Mouse (Mus musculus): ENCODE results near the gene Bcl9. TPM values are rescaled to one million over a fixed set of nuclear protein-coding genes. Genes with fewer than 3 reads are reported as not detected.

The Bcl9 gene
- polyA plus RNA-seq, 1 experiment from 2014 or later = 3.8 TPM

- no peaks in the 10 kb centered on the region for H3K9me3 ChIP-seq (replicated peaks; ENCODE audit: control insufficient read depth, low read length)
- H3K4me3 ChIP-seq (ENCODE audit: low read depth, low read length) = no peak overlapping the region
- no peaks in the 10 kb centered on the region for H3K27me3 ChIP-seq (ENCODE audit: control insufficient read depth, insufficient read depth, low read depth, low read length)
- H3K9ac ChIP-seq (ENCODE audit: low read depth, low read length) = no peak overlapping the region
- WGBS (ENCODE audit: insufficient replicate concordance) = 59% methylated on average over 15 of the region's 15 CpGs
- peak; percentile 91 for ATAC-seq (ENCODE audit: low read depth)
- H3K4me1 ChIP-seq (ENCODE audit: control insufficient read depth, low read depth, low read length) = no peaks in the 10 kb centered on the region
- H3K27ac ChIP-seq (ENCODE audit: low read length) = peak overlapping the region; percentile 29
- H3K36me3 ChIP-seq (ENCODE audit: control insufficient read depth, insufficient read depth) = no peaks in the 10 kb centered on the region
- no peak overlapping the region; the same call in 1 of the 2 replicates for H3K4me2 ChIP-seq (ENCODE audit: low read depth, low read length)
These were observed 23.0 kb downstream of the Bcl9 start for GRCm38 (mm10) chr3:97274516-97275230.

DNA sequence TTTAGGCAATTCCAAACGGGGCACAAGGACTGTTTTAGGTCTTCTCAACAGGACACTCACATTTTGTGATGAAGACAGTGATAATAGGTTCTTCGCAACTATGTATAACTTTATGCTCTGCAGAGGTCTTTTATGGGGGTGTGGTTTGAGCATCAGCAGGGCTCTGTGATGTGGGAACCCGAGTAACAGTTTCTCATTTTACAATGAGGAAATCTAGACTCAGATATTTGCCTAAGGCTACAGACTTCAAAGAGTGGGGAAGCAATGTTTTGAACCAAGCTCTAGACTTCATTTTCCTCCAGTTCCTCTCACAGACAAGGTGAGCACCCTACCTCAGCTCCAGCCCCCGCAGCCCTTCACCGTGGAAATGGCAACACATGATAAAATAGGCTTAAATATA, 23.8 kb downstream of the Bcl9 start:
- no peak for ATAC-seq (ENCODE audit: low read depth)

DNA sequence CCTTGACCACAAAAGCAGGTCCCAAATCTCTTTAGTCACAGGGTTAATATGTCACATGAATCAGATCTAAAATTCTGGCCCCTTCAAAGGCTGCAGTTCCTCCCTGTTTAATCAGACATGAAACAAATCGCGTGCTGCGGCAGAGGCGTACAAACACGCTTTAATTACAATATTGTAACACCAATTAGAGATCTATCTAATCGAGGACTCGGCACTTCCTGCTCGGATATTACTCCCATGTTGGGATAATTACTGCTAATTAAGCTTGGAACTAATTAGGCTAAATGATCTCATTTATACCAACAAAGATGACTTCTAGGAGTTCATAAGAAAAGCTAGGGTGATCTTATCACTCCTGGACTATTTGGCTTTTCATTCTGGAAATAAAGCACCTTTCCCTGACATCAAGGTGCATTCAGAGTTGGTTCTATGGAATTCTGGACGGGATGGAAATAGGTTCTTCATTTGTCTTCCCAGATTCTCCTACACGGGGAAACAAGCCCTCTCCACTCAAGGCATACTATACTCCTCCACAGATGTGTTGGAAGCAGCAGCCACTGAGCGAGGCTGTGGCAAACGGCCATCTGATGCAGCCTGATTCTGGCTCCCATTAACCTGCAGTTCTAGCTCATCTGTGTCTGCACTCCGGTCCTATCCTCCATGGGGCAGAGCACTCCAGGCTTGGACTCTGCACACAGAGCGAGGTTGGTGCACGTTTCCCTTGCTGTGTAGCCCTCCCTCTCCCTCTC, 31.9 kb downstream of the Bcl9 start:
- H3K27me3 ChIP-seq (ENCODE audit: control insufficient read depth, insufficient read depth, low read depth, low read length) = no peaks in the 10 kb centered on the region

More for the DNA sequence above, 23.8 kb downstream of the Bcl9 start:
- H3K4me2 ChIP-seq (ENCODE audit: low read depth, low read length) = no peak overlapping the region
- no peaks in the 10 kb centered on the region for H3K36me3 ChIP-seq (ENCODE audit: control insufficient read depth, insufficient read depth)
- H3K27me3 ChIP-seq (ENCODE audit: control insufficient read depth, insufficient read depth, low read depth, low read length) = no peaks in the 10 kb centered on the region
- no peaks in the 10 kb centered on the region for H3K4me1 ChIP-seq (ENCODE audit: control insufficient read depth, low read depth, low read length)
- no peak overlapping the region for H3K27ac ChIP-seq (ENCODE audit: low read length)
- H3K4me3 ChIP-seq (ENCODE audit: low read depth, low read length) = no peak overlapping the region
- 67% methylated on average over 5 of the region's 5 CpGs for WGBS (ENCODE audit: insufficient replicate concordance)
- no peaks in the 10 kb centered on the region for H3K9me3 ChIP-seq (replicated peaks; ENCODE audit: control insufficient read depth, low read length)
- no peak overlapping the region for H3K9ac ChIP-seq (ENCODE audit: low read depth, low read length)

DNA sequence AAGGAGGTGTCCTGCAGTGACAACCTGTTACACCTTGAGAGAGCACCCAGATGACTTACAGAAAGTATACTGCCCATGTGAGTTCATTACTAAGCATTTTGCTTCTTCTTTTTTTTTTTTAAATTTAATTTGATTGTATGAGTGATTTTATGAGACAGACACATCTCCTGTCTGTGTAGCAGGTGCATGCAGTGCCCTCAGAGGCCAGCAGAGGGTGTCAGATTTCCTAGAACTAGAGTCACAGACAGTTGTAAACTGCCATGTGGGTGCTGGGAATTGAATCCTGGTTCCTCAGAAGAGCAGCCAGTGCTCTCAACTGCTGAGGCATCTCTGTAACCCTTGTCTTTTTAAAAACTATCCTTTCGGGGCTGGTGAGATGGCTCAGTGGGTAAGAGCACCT, 35.5 kb downstream of the Bcl9 start:
- Histone ChIP-seq H3K9me3 (replicated peaks; ENCODE audit: control insufficient read depth, low read length) (peaks cover 2% of the 10 kb centered on the region; the same call in 1 of the 2 replicates), H3K9ac (ENCODE audit: low read depth, low read length) (no peak overlapping the region), H3K4me1 (ENCODE audit: control insufficient read depth, low read depth, low read length) (no peaks in the 10 kb centered on the region), H3K27ac (ENCODE audit: low read length) (no peak overlapping the region), H3K27me3 (ENCODE audit: control insufficient read depth, insufficient read depth, low read depth, low read length) (no peaks in the 10 kb centered on the region), H3K36me3 (ENCODE audit: control insufficient read depth, insufficient read depth) (no peaks in the 10 kb centered on the region), H3K4me3 (ENCODE audit: low read depth, low read length) (no peak overlapping the region), H3K4me2 (ENCODE audit: low read depth, low read length) (no peak overlapping the region)
- 64% methylated on average over 1 of the region's 1 CpGs for WGBS (ENCODE audit: insufficient replicate concordance)
- no peak for ATAC-seq (ENCODE audit: low read depth)

More for the DNA sequence above, 31.9 kb downstream of the Bcl9 start:
- H3K9ac ChIP-seq (ENCODE audit: low read depth, low read length) = no peak overlapping the region
- no peak overlapping the region for H3K27ac ChIP-seq (ENCODE audit: low read length)
- H3K4me2 ChIP-seq (ENCODE audit: low read depth, low read length) = no peak overlapping the region
- peaks cover 2% of the 10 kb centered on the region; the same call in 1 of the 2 replicates for H3K9me3 ChIP-seq (replicated peaks; ENCODE audit: control insufficient read depth, low read length)
- ATAC-seq (ENCODE audit: low read depth) = no peak
- H3K36me3 ChIP-seq (ENCODE audit: control insufficient read depth, insufficient read depth) = no peaks in the 10 kb centered on the region
- H3K4me3 ChIP-seq (ENCODE audit: low read depth, low read length) = no peak overlapping the region
- WGBS (ENCODE audit: insufficient replicate concordance) = 64% methylated on average over 15 of the region's 15 CpGs
- no peaks in the 10 kb centered on the region for H3K4me1 ChIP-seq (ENCODE audit: control insufficient read depth, low read depth, low read length)

- no peaks in the 10 kb centered on the region for H3K27me3 ChIP-seq (ENCODE audit: control insufficient read depth, insufficient read depth, low read depth, low read length)
- no peaks in the 10 kb centered on the region for H3K36me3 ChIP-seq (ENCODE audit: control insufficient read depth, insufficient read depth)
- H3K4me3 ChIP-seq (ENCODE audit: low read depth, low read length) = no peak overlapping the region
- no peaks in the 10 kb centered on the region for H3K4me1 ChIP-seq (ENCODE audit: control insufficient read depth, low read depth, low read length)
- WGBS (ENCODE audit: insufficient replicate concordance) = 28% methylated on average over 9 of the region's 9 CpGs
- H3K9me3 ChIP-seq (replicated peaks; ENCODE audit: control insufficient read depth, low read length) = no peaks in the 10 kb centered on the region
- H3K9ac ChIP-seq (ENCODE audit: low read depth, low read length) = no peak overlapping the region
- no peak for ATAC-seq (ENCODE audit: low read depth)
- no peak overlapping the region for H3K4me2 ChIP-seq (ENCODE audit: low read depth, low read length)
- no peak overlapping the region for H3K27ac ChIP-seq (ENCODE audit: low read length)
These were observed 41.9 kb downstream of the Bcl9 start for GRCm38 (mm10) chr3:97255706-97256339.

- Histone ChIP-seq H3K4me1 (ENCODE audit: control insufficient read depth, low read depth, low read length) (no peaks in the 10 kb centered on the region), H3K27ac (ENCODE audit: low read length) (no peak overlapping the region), H3K4me2 (ENCODE audit: low read depth, low read length) (no peak overlapping the region), H3K4me3 (ENCODE audit: low read depth, low read length) (no peak overlapping the region), H3K9ac (ENCODE audit: low read depth, low read length) (no peak overlapping the region), H3K27me3 (ENCODE audit: control insufficient read depth, insufficient read depth, low read depth, low read length) (no peaks in the 10 kb centered on the region), H3K9me3 (replicated peaks; ENCODE audit: control insufficient read depth, low read length) (no peaks in the 10 kb centered on the region), H3K36me3 (ENCODE audit: control insufficient read depth, insufficient read depth) (no peaks in the 10 kb centered on the region)
- no peak for ATAC-seq (ENCODE audit: low read depth)
- 4% methylated on average over 5 of the region's 5 CpGs for WGBS (ENCODE audit: insufficient replicate concordance)
These were observed 42.8 kb downstream of the Bcl9 start for GRCm38 (mm10) chr3:97254861-97255465.

- Histone ChIP-seq H3K9ac (ENCODE audit: low read depth, low read length) (no peak overlapping the region), H3K36me3 (ENCODE audit: control insufficient read depth, insufficient read depth) (no peaks in the 10 kb centered on the region), H3K4me1 (ENCODE audit: control insufficient read depth, low read depth, low read length) (no peaks in the 10 kb centered on the region), H3K4me2 (ENCODE audit: low read depth, low read length) (no peak overlapping the region), H3K27ac (ENCODE audit: low read length) (no peak overlapping the region), H3K4me3 (ENCODE audit: low read depth, low read length) (no peak overlapping the region), H3K9me3 (replicated peaks; ENCODE audit: control insufficient read depth, low read length) (no peaks in the 10 kb centered on the region), H3K27me3 (ENCODE audit: control insufficient read depth, insufficient read depth, low read depth, low read length) (no peaks in the 10 kb centered on the region)
- ATAC-seq (ENCODE audit: low read depth) = no peak
- WGBS (ENCODE audit: insufficient replicate concordance) = 54% methylated on average over 9 of the region's 9 CpGs
These were observed 43.7 kb downstream of the Bcl9 start for GRCm38 (mm10) chr3:97253823-97254600.

DNA sequence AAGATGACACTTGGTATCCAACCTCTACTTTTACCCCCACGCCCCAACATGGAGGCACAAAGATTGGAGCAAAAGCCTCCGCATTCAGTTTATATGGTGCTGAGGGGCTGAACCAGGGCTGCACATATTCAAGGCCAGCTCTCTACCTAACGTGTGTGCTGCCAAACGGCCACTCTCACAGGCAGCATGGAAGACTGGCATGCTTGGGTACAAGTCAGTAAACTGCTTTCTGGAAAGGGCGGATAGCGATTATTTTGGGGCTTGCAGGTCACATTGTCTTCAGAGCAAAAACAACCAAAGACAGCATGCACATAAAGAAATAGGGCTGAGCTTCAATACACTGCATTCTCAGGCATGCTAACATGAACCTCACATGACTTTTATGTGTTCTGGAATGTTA, 44.8 kb downstream of the Bcl9 start:
- Histone ChIP-seq H3K27ac (ENCODE audit: low read length) (no peak overlapping the region), H3K4me1 (ENCODE audit: control insufficient read depth, low read depth, low read length) (no peaks in the 10 kb centered on the region), H3K4me3 (ENCODE audit: low read depth, low read length) (no peak overlapping the region), H3K36me3 (ENCODE audit: control insufficient read depth, insufficient read depth) (no peaks in the 10 kb centered on the region), H3K27me3 (ENCODE audit: control insufficient read depth, insufficient read depth, low read depth, low read length) (no peaks in the 10 kb centered on the region), H3K4me2 (ENCODE audit: low read depth, low read length) (no peak overlapping the region), H3K9me3 (replicated peaks; ENCODE audit: control insufficient read depth, low read length) (no peaks in the 10 kb centered on the region), H3K9ac (ENCODE audit: low read depth, low read length) (no peak overlapping the region)
- WGBS (ENCODE audit: insufficient replicate concordance) = 70% methylated on average over 6 of the region's 6 CpGs
- ATAC-seq (ENCODE audit: low read depth) = no peak
